Mouse (Mus musculus) cerebellum, postnatal 25 days (tissue): ENCODE results near the gene Stac3.

Experiments used
- DNase-seq, 2 experiments: peaks; one replicate each; pipeline ENCODE4 v3.0.0; 2021; ENCODE audit warnings: mixed read lengths in 2 of 2

Gene Stac3

DNA sequence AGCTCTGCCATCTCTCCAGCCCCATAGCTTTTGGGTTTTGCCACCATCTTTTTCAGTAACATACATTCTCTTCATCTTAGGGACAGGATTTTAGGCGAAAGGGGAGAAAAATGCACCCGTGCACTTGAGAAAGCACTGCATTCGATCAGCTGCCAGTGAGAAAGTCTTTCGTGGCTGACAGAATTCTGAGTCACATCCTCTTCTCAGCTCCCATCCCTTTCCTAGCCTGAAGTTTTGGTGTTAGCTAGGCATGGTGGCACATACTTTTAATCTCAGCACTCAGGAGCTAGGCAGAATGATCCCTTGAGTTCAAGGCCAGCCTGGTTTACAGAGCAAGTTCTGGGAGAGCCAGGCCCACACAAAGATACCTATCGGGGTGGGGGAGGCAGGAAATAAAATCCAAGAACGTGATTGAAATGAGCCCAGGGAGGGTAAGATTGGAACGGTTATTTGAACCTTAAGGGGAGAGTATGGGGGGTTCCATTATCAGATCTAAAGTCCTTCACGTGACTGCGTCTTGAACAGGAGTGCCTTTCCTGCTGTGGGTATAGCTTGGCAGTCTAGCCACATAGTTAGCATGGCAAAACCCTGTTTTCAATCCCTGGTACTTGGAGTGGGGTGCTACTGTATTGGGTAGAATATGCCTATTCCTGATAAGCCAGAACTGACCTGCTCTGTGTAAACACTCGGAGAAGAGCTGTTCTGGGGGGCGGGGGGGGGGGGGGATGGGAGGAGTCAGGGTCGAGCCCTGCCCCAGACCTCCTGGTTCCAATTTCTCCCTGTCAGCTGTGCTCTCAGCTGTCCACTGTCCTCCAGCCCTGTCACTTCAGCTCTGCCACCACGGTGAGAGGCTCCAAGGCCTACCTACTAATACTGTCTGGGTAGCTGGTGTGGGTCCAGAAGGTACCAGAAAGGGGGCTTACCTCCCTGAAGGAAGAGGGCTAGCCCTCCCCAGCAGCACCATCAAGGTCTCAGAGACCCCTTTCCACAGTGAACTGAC lies at the start of gene Stac3:
Gene Stac3 (plus strand): TSS at position 793 of the 1,000 bp plus-strand sequence.
- no peak for DNase-seq

DNA sequence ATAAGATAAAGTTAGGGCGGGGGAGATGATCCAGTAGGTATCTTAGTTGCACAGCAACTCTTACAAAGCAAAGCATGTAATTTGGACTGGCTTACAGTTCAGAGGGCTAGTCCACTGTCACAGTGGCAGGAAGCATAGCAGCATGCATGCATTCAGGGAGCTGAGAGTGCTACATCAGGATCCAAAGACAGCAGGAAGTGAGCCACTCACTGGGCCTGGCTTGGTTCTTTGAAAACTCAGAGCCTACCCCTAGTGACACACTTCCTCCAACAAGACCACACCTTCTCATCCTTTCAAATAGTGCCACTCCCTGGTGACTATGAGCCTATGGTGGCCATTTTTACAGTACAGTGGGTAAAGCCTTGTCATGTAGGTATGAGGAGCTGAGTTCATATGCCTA lies 47.8 kb upstream of the Stac3 start:
- no peak for DNase-seq

DNA sequence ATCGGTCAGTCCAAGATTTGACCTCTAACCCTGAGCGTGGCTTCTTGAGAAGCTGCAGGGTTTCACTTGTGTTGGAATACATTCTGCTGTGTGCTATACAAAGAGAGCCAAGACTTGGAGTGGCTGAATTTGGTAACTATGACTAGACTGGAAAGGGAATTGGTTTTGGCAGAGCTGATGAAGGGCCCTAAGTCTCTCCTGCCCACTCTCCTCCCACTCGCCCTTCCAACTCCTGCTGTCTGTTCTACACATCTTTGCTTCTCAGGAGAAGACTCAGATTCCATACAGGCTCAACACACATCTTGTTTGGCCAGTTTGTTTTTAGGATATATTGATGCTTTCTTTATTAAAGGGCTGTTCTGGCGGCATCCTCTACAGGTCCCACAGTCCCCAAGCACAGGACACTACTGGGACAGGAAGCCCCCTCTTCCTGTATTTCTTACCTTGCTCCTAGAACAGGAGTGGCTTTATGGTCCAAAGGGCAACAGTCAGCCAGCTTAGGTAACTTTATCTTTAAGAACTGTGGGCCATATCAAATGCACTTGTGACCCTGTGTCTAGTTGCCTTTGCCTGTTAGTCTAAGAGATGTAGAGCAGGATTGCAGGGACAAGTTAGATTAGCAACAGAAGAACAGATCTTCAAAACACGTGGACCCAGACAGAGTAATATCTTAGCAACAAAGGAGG lies 38.9 kb upstream of the Stac3 start:
- no peak for DNase-seq

DNA sequence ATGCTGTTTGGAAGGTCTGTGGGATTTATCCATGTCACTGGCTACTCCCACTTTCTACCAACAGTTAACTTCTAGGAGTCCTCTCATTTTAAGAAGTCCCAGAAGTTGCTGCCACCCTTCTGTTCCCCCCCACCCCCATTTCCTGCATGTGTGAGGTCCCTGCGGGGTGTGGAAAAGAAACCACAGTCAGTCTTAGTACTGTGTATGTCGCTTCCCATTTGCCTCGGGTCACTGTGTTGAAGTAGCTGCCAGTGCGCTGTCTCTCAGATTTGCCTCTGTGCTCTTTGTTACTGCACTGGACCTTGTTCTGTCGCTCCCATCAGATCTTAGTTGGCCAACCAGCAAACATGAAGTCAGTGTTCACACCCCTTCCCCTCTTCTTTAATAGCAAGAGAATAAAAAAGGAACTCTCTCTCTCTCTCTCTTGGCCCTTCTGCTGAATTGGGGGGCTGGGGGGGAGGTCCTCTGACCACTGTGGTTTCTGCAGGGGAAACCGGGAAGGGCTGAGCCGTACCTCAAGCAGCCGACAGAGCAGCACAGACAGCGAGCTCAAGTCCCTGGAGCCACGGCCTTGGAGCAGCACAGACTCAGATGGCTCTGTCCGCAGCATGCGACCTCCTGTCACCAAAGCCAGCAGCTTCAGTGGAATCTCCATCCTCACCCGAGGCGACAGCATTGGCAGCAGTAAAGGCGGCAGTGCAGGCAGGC lies 30.1 kb upstream of the Stac3 start:
- no peak for DNase-seq

DNA sequence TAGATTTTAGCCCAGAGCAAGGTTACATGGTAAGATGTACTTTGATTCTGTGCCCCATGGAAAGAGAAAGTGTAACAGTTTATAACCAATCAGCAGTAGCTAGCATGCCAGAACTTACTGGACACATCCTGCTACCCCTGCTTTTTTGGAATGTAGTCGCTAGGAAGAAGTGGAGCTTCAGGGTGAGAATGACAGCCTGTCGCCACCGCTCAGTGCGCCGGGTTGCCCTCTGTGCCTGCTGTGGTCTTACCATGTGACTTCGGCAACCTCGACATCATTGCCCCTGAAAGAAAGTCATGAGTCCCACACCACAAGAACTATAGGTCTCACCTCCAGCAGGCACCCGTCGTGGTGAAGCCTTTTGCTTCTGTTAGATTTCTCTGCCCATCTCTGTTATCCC lies 28.8 kb upstream of the Stac3 start:
- DNase-seq, result no peak

DNA sequence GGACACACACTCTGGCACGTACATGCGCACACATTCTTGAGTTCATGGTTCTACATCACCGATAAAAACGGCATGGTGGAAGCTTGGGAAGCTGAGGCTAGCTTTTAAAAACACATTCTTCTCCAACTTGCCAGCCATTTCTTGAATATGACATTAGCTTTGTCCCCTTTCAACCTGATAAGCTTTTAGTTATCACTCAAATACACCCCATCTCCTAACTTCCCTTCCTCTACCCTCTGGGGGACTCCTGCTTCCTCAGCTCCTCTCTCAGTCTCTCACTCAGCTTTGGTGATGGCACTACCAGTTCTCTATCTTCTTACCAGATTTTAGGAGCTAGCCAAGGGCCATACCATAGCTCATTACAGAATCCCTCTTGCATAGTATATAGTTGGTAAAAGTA lies 26.3 kb upstream of the Stac3 start:
- no peak for DNase-seq

DNA sequence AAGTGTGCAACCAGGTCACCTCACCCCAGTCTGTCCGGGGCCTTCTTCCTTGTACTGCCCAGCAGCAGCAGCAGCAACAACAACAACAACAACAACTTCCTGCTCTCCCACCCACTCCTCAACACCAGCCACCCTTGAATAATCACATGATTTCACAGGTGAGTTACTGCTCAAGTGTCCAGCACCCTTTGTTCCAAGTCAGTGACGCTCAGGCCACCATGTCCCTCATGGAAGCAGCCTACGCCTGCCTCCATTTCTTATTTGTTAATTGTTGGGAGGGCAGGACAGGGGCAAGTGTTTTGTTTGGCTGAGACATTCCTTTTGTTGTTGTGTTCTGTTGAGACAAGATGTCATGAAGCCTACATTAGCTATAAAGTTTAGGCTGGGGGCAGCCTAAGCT lies 24.9 kb upstream of the Stac3 start:
- DNase-seq, result no peak

DNA sequence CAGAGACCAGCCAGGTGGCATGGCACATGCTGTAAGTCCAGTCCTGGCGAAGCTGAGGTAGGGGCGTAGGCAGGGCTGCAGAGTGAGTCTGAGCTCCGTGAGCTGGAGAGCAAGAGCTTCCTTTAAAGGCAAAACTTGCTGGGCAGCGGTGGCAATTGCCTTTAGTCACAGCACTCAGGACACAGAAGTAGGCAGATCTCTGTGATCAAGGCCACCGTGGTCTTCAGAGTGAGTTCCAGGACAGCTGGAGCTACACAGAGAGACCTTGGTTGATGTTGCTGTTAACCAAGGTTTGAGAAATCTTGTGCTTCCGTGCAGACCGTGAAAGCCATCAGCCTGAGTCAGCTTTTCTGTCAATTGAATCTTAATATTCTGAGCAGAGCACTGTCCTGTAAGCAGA lies 24.2 kb upstream of the Stac3 start:
- no peak for DNase-seq

DNA sequence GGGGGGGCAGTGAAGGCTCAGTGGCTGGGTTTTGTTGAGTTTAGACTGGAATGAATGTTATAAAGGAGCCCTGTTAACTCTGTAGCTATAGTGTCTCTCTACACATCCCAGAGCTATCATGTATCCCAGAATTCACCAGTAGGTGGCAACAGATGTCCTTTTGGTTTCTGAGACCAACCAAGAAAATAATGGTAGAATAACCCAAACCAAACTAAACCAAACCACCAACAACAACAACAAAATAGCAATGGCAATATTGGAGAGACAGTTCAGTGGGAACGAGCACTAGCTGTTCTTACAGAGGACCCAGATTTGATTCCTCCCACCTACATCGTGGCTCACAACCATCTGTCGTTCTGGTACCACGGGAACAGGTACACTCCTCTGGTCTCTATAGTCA lies 22.4 kb upstream of the Stac3 start:
- peak in 1 of 2 experiments; percentile 68 for DNase-seq

DNA sequence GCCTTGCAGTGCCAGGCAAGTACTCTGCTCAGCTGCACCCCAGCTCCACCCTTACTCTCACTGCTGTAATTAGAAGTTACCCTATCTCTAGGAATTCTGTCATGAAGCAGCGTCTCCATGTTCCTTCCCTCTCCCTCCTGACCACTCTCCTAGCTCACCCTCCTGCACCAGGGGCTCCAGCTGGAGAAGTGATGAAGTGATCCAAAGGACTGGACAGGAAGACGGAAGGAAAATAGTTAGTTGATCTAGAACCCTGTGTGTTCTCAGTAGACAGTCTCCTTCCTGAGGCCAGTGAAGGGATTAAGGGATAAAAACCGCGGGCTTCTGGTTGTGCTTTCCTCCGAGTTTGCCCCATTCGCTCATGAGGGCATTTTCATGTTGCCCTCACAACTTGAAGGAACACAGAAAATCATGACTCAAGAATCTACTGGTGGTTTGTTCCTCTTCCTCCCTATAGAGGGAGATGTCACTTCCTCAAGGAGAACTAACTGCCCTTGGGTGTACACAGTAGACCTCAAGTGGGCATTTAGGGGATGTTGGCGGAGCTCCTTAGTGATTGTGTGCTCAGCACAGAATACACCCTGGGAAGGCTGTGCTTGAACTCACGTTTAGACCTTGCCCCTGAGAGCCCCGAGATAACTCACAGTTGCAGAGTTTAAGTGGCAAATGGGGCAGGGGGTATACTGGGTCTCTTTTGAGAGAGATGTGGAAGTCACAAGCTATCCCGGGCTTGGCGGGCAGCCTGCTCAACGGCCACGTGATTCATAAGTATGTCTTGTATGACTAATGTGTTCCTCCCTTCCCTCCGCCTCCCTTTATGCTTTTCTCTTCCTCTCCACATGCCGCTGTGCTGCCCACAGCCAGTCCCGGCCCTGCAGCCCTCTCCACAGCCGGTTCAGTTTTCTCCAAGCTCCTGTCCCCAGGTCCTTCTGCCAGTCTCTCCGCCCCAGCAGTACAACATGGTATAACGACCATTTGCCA lies 20.4 kb upstream of the Stac3 start:
- peak in 1 of 2 experiments; percentile 51 for DNase-seq

DNA sequence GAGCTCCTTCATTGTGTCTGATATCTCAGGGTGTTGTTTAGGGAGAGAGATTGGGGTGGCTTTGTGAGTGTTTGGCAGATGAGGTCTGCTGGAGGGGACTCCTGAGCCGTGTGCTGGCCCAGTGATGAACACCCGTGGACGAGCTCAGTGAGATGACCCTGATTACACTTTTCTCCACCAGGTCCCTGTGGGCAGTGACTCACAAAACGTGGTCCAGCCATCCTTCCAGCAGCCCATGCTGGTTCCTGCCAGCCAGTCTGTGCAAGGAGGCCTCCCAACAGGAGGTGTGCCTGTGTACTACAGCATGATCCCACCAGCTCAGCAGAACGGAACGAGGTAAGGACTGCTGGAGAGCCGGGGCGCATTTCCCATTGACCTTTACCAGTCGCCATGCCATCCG lies 16.3 kb upstream of the Stac3 start:
- DNase-seq, result peak in 1 of 2 experiments; percentile 12

DNA sequence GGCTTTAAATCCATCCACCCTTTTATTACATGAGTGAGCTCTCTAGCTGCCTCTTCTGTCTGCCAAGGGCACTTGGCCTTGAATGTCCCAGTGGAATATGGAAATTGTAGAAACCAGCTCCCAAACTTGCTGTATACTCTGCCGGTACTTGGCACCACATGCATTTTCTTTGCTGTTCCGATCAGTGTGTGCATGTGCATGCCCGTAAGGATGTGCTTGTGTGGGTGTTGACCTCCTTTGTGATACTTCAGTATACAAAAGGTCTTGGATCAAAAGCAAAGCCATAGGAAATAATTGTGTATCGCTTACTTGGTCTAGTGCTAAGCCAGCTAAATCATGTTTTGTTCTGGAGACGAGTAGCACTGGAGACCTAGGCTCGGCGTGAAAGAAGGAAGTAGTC lies 12.6 kb upstream of the Stac3 start:
- no peak for DNase-seq

DNA sequence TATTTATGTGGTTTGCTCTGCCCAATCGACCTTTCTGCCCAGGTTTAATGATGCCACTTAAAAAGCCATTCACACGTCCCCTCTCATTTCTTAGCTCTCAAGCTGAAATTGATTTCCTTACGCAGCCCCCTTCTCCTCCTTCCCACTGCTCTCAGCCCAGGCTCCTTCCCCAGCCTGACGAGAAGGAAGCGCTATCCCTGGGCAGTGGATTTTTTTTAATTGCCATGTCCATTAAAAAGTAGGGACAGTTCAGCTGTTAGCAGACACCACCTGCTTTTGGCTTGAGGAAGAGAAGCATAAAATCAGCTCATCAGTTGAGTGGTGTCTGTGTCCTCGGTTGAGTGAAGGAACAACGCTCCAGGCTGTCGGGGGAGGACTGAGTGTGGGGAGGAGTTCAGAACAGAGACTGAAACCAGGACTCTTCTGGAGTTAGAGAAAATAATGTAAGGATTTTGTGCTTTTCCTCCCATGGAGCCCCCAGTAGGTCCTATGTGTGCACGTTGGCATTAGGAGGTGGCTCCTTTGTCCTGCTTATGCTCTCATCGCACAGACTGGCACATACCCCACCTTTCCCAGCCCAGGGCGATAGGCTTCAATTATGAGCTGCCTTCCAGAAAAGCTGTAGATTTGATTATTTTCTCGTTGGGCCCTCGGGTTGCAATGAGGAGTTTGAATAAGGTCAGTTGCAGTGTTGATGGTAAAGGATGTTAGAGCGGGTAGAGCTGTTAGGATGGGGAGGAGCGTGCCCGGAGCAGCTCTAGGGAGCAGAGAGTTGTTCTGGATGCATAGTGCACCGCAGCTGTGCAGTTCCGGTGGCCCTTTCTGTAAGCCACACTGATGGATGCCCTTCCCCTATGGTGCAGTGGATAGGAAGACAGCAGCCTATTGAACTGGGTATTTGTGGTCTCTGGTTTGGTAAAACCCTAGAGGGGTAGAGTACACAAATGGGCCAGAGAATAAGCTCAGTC lies 11.0 kb upstream of the Stac3 start:
- DNase-seq, result peak in 1 of 2 experiments; percentile 30

DNA sequence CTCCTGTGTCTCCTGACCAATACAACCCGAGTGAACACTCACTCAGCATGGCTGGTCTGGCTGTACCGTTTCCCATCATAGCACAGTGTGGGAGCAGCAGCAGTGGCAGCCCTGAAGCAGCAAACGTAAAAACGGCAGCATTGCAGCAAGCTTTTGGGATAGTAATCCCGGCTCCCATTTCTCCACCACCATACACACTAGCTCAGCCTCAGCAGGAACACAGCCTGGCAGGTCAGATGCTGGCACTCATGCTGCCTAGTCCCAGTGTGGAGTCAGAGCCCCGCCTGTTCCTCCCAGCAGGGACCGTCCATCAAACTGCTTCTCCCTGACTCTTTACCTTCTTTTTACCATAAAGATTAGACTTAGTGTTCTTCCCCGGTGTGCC lies 10.4 kb upstream of the Stac3 start:
- DNase-seq, result peak; percentile 52 to 56

DNA sequence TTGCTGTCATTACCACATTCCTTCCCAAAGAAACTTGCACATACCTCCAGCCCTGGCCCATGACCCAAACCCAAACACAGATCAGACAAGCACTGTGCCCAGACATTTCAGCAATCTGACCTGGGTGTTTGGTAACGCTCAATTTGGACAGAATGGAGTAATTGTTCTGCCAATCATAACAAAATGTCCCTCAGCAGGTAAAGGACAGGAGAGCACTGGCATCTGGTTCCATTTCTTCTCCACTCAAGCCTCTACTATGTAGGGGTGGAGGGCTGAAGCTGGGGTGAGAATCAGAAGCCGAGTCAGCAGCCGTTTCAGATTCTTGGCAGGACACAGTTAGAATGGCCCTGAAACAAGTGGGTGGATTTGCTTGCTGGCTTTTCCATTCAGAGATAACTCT lies 9.4 kb upstream of the Stac3 start:
- DNase-seq, result no peak

DNA sequence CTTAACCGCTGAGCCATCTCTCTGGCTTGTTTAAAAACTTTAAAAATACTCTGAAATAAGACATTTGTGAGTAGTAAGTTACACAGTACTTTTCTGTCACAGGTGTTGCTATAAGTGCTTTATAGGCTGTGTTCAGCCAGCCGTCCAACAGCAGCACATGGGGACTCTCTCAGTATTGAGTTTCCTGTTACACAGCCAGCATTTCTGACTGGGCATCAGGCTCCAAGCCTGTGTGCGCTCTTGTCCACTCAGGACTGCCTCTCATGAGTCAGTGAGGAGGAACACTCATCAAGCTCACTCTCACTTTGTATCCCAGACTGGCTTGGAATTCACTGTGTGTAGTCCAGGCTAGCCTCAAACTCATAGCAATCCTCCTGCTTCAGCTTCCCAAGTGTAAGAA lies 5.3 kb upstream of the Stac3 start:
- DNase-seq, result no peak

DNA sequence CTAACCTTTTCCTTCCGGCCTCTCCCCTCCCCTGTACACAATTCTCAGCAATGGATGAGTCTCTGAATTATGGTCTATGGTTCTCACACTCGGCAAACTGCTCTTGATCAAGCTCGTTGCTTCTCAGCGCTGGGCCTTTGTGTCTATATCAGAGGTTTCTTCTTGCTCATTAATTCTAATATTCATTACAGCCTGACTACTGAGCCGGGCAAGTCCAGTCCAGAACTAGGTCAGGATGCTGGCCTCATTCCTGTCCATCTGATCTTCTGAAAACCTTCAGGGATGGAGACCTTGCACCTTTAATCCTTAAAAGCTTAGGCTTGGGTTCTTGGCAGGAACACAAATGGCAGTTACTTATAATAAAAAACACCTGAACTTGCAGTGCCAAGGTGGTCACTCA lies 2.0 kb upstream of the Stac3 start:
- no peak for DNase-seq

DNA sequence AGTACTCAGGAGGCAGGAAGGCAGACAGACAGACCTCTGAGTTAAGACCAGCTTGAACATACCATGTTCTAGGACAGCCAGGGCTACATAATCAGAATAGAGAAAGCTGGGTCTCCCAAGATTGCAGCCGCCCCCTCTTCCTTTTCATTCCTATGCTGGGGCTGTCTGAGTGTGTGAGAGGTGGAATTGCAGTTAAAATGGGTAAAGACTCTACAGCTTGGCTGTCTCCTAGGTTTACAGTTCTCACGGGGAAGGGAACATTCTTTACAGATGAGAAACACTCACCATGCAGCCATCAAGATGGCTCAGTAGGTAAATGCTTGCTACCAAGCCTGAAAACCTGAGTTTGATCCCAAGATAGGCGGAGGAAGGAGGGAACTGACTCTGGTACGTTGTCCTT lies 1.4 kb upstream of the Stac3 start:
- no peak for DNase-seq

DNA sequence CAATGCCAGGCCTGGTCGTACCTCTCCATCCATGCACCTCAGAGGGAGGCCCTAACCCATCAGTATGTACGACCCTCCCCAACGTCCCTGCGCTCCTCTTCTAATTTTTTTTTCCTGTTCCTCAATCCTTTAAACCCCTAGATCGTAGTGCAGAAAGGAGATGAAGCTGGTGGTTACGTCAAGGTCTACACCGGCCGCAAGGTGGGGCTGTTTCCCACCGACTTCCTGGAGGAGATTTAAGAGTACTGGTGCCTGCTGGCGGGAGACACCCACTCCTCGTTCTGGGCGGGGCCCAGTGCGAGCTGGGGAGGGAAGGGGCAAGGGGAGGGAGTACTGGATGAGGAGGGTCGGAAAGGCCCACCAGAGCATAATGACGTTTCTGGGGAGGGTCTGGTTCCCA lies 6.8 kb downstream of the Stac3 start:
- DNase-seq, result peak; percentile 89 to 92

DNA sequence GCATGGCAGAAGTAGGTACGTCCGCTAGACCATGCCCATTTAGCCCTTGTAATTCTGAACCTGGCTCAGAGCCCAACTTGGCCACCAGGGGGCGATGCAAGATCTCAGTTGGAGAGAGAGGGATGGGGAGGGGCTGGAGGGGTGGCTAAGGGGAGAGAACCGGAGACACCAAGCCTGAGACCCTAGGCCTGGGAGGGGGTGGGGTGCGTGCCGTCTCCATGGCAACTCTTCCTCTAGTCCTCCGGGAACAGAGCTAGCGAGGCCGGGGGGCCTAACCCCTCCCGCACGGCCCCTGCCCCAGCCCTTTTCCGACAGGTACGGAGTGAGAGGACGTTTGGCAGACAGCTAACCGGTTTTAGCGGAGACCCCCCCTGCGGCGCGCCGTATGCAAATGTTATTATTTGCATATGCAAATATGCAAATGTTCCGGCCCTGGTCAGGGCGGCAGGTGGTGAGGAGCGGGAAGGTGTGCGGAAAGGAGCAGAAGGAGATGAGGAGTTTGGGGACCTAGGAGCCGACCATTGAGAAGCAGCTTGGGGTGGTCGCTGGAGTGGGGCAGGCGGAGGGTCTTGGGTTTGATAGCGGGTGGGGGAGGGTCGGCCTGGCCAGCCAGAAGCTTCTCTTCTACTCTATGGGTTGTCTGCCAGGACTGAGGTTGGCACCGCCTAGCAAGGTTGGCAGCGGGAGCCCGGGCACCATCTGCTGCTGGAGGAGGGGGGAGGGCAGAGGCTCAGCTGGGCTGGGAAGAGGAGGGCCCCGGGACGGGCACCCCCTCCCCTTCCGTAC lies 7.8 kb downstream of the Stac3 start:
- peak; percentile 96 to 98 for DNase-seq
